Mouse (Mus musculus): Measurements from ENCODE around the gene Rnf130.

- TF ChIP-seq POLR2A (IDR thresholded peaks at IDR 0.05; ENCODE audit: low read depth, low read length) (no peak), CTCF (IDR thresholded peaks at IDR 0.05; ENCODE audit: borderline replicate concordance, insufficient read depth, low read length) (no peak)
Measured at GRCm38 (mm10) chr11:49996398-49996797, 28.7 kb upstream of the Rnf130 start.

Measured in embryonic fibroblast, embryonic 13.5 days (primary cell).